Mouse (Mus musculus): ENCODE data around the gene Slc38a6.

GRCm38 (mm10) chr12:73286287-73287092 lies at the start of gene Slc38a6, which contains the start of gene Trmt5:
- TF ChIP-seq CTCF (IDR thresholded peaks at IDR 0.05; ENCODE audit: low read depth), result no peak
- TF ChIP-seq EP300 (IDR thresholded peaks at IDR 0.05; ENCODE audit: low read depth), result no peak

Data from liver, postnatal 0 days (tissue).